Mouse (Mus musculus): ENCODE measurements around the gene Rangap1. TPM values are rescaled to one million over a fixed set of nuclear protein-coding genes. Genes with fewer than 3 reads are reported as not detected.
"Not testable (repeated sequence)": the region's sequence is repeated elsewhere in the genome, so short reads cannot be mapped to it uniquely, and the experiment has no call there.

Gene Rangap1
- total RNA-seq, 2 experiments from 2014 or later, result 22.7 to 27.5 TPM

DNA sequence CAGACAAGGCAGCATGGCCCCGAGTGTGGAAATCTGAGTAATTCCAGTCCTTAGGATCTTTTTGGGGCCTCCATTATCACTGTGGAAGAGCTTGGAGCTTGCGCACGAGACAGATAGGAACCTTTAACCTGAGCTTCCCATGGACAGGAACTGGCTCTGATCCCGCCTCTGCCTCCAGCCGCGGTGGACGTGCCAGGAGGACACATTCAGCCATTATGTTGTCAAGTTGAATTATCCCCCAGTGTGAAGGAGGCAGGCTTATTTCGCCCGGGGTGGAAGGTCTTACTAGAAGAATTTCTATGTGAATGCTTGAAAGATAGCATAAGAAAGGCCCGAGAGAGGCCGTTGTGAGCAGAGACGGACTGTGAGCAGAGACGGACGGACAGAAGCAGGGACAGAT lies 4.4 kb upstream of the Rangap1 start:
- intact Hi-C loops (cut with DNase I), result loop anchor here (10.0 kb wide), 1 partner anchor 55 kb away; the partner anchor contains the start of gene Tef
- no peak for DNase-seq (ENCODE audit: low spot score)

DNA sequence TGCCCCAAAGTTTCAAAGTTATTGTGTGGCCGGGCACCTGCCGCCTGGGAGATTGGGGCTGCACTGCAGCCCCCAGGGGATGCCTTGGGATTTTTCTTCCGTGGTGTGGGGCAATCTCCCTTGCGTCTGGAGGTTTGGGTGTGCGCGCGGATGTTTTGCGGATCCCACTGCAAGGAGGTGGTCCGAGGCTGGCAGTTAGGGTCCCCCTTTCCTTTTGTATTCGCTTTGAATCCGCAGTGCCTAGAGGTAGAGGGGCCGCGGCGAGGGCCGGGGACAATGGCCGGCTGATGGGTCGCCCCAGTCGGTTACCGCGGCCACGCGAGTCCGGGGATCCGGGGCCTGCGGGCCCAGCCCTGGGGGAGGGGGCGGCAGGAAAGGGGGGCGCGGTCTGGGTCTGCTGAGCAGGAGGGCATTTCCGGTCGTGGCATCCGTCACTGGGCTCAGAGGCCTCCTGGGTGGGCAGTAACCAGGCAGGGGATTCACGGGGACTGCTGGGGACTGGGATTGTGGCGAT lies 328 bp upstream of the Rangap1 start:
- peak; percentile 28 for DNase-seq (ENCODE audit: low spot score)
- intact Hi-C loops (cut with DNase I), result loop anchor here (2.0 to 10.0 kb wide), 2 partner anchors 15 to 59 kb away; partner anchors contain the start of gene Tef

DNA sequence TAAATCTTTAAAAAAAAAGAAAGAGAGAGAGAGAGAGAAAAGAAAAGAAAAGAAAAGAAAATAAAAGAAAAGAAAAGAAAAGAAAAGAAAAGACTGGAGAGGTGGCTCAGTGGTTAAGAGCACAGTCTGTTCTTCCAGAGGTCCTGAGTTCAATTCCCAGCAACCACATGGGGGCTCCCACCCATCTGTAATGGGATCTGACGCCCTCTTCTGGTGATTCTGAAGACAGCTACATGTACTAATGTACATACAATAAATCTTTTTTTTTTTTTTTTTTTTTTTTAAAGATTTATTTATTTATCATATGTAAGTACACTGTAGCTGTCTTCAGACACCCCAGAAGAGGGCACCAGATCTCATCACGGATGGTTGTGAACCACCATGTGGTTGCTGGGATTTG lies 3.0 kb downstream of the Rangap1 start:
- intact Hi-C loops (cut with DNase I), result loop anchor here (5.0 to 10.0 kb wide), 2 partner anchors 62 to 175 kb away; partner anchors contain the start of gene Tef
- not testable (repeated sequence) for DNase-seq (ENCODE audit: low spot score)

DNA sequence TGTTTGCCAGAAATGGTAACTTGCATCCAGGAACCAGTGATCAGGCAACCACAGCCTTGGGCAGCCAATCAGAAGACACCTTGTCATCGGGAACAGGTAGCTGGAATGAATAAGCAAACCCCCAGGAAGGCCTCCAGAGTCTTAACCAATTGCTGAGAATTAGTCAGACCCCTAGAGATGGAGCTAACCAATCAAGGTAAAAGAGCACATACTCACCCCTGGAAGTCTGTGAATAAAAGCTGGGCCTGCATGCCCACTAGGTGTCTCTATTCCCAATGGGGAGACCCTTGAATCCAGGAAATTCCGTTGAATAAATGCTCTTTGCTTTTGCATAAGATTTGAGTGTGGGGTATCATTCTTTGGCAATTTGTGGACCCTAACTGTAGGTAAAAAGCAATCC lies 5.4 kb downstream of the Rangap1 start:
- no peak for DNase-seq (ENCODE audit: low spot score)
- intact Hi-C loops (cut with DNase I), result loop anchor here (5.0 to 10.0 kb wide), 2 partner anchors 65 to 177 kb away; partner anchors contain the start of gene Tef

DNA sequence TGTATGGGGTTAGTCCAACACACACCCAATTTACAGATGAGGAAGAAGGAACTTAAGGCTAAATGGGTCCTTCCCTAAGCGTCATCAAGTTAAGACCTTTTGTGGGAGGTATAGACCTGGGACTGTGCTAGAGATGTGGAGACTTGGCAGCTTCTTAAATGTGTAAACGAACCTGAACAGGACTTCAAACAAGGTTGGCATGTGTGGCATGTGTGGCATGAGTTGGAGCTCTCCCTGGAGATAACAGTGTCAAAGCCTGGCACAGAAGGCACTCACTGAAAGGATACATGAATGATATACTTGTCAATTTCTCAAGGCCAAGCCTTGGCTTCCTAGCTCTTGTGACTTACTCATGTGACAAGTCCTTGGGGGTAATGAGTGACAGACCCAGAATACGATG lies 6.0 kb downstream of the Rangap1 start:
- DNase-seq (ENCODE audit: low spot score), result no peak
- intact Hi-C loops (cut with DNase I), result no loop called here

DNA sequence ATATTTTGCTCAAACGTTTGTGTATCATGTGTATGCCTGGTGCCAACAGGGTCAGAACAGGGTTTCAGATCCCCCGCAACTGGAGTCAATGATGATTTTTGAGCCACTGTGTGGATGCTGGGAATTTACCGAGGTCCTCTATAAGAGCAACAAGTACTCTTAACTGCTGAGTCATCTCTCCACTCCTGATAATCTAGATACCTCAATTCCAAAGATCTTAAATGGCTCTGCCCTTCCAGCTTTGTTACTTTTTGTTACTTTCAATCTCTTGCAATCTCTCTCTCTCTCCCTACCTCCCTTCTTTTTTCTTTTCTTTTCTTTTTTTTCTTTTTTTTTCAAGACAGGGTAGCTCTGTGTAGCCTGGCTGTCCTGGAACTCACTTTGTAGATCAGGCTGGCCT lies 10.3 kb downstream of the Rangap1 start:
- no peak for DNase-seq (ENCODE audit: low spot score)
- intact Hi-C loops (cut with DNase I), result no loop called here

DNA sequence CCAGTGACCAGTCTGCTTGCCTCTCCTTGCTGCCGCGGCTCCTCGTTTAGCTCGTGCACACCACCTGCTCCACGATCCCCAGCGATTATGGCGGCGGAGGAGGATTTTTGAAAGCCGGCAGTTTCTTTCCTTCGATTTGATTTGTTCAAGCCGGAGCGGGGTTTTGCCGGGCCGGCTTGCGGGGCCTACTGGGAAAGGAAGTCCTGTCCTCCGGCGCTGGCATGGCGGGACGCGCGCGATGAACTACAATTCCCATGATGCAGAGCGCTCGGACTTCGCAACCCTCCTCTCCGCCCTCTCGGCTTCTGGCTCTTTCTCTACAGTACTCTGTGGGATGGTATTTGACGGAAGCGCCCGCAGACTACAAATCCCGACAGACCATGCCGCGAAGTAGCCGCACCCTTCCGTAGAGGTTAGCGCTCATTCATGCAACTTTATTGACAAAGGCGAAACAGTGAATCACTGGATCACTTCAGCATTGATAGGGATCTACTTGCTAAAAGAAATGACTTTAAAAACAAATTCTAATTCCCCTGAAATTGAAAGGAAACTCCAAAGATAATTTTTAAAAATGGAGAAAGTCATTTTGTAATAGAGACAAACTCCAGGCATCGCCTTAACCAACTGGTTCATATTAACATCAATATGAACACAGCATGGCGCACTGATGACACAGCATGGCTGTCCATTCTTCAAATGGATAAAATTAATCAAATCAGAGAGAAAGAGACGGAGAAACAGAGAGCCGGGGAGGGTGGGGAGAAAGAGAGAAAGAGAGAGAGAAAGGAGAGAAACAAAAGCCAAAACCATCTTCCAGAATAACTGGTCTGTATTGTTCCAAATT lies 15.3 kb downstream of the Rangap1 start:
- intact Hi-C loops (cut with DNase I), result loop anchor here (2.0 kb wide), 1 partner anchor 15 kb away; the partner anchor contains the start of genes Rangap1 and Zc3h7b
- peak; percentile 98 for DNase-seq (ENCODE audit: low spot score)

DNA sequence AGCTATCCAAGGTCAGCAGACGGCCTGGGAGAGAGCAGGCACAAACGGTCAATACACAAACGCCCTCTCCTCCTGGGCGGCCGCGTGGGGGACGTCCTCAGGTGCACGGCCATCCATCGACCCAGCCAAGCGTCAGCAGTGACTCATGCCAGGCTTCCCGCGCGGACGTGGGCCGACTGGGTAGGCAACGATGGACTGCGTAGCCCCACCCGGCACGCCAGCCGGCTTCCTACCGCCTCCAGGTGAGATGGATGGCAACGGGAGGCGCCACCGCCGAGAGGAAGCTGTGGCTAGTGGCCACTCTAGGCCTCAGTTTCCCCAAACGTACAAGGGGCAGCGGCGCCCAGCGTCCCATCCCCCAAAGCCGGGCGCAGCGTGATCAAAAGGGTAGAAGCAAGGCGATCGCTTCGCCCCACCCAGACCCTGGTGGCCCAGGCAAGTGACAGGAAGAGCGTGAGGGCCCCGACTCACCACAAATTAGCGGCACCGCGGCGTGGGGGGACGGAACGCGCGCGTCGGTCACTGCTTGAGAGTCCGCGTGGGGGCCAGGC lies 16.0 kb downstream of the Rangap1 start:
- intact Hi-C loops (cut with DNase I), result no loop called here
- peak; percentile 17 for DNase-seq (ENCODE audit: low spot score)

DNA sequence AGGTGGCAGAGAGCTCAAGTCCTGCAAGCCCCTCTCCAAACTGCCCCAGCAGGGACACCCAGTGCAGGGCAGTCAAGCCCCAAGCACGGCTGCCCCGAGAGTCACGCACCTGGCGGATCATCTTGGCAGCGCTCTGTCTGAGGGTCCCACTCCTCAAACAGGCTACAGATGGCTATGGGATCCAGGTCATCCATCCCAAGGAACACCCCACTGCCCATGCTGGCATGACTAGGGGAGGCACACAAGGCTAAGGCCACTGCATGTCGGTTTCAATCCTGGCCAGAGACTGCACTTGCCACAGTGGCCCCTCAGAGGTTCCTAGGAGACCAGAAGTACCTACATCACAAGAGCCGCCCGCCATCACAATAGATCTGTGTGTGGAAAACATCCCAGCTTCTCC lies 19.4 kb downstream of the Rangap1 start:
- intact Hi-C loops (cut with DNase I), result no loop called here
- DNase-seq (ENCODE audit: low spot score), result no peak

DNA sequence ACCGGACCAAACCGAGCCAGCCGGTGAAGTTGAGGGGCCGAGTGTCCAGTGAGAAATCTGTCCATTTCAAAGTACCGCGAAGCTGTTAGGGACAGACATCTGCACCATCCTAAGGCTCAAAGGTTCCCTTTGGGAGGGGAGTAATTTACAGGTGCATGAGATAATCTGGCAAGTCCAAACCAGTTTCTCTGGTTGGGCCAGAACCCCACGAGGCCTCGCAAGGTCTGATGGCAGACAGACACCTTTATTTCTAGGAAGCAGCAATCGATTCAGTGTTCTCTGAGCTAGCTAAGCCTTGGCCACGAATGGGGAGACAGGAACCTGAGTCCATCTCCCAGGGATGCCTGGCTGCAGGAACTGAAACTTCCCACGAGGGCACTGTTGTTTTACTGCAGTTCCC lies 21.7 kb downstream of the Rangap1 start:
- no peak for DNase-seq (ENCODE audit: low spot score)
- intact Hi-C loops (cut with DNase I), result no loop called here

DNA sequence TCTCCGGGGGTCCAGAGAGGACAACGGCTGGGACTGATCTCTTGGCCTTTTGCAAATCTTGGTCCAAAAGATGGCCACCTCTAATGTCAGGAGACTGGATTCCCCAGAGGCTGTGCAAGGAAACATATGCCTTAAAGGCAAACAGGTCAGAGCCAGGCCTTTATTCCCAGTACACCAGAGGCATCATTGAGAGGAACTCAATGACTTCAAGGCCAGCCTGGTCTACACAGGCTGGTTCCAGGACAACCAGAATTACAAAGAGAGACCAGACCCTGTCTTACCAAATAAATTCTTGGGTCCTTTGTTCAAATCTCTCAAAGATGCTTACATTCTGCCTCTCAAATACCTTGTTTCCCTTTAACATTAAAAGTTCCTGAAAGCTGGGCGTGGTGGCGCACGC lies 23.0 kb downstream of the Rangap1 start:
- DNase-seq (ENCODE audit: low spot score), result no peak
- intact Hi-C loops (cut with DNase I), result no loop called here

DNA sequence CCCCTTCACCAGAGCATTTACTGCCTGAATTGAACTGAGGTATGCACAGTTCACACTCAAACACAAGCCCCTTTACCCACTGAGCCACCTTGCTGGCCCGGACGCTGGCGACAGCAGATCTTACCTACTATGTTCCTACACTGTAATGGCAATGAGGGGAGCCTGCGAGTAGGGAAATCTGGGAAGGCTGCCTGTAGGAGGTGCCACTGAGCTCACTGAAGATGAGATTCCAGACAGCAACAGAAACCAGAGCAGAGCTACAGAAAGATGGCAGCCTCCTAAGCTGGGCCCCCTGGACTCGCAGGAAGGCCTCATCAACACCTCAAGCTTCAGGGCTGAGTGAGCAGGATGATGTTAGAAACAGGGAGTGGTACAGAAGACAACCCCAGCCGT lies 26.2 kb downstream of the Rangap1 start:
- no peak for DNase-seq (ENCODE audit: low spot score)
- intact Hi-C loops (cut with DNase I), result no loop called here

DNA sequence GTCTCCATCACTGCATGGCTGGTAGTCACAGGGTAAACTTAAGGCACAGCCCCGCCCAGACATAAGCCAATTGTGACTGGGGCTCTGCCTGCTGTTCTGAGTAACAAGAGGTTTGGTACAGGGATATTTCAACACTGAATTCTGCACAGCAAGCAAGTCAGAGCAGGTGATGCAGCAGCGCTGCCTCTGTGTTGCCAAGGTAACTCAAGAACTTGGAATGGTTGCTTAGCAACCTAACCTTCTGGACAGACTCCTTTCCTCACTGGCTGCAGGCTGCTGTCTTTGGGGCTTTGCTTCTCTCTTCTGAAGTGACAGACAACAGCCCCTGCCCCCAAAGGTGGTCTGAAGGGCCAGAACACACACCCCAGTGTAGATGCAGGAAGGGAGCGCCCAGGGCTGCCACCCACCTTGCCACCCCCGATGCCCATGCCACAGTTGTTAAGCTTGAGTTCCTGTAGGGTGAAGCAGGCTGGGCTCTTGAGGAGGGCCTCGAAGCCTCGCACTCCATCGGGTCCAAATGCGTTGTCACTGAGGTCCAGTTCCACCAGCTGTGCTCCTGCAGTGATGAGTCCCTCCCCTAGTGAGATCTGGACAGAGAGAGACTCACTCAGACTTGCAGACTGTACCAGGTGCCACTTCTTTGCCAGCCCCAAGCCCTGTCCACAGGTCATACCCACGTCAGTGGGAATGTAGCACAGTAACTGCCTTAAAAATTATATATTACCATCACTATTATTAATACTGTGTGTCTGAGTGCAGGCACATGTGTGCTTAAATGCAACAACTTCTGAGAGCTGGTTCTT lies 26.8 kb downstream of the Rangap1 start:
- DNase-seq (ENCODE audit: low spot score), result no peak
- intact Hi-C loops (cut with DNase I), result no loop called here

DNA sequence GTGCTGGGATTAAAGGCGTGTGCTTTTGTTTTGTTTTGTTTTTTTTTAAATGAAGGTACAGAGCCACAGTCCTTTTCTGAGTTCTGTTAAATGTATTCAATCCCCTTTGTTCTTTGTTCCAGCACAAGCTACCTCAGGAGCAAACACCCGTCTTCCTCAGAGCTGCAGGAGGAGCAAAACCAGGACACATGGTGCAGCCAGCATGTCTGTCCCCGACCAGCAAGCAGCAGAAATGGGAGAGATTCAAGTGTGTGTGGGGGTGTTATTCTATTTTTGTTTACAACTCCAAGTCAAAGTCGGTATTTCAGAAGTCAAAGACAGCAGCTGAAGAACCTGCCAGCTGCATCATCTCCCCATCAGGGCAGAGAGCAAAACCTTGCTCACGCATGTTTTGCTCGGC lies 31.6 kb downstream of the Rangap1 start:
- no peak for DNase-seq (ENCODE audit: low spot score)
- intact Hi-C loops (cut with DNase I), result no loop called here

DNA sequence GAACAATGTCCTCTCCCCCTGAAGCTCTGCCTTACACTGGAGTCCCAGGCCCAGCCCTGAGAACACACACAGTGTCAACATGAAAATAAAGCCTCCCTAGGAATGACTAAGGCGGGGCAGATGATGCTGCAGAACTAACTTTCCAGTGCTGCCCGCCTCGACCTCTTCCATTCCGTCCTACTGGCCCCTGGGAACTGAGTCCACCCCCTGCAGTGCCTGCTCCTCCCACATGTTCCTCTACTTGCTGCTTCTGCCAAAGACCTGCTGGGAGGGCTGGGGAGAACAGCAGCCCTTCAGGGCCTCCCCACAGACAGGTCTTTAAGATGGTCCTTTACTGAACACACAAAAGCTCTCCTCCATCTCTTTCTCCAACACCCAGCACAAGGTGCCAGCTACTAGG lies 34.5 kb downstream of the Rangap1 start:
- DNase-seq (ENCODE audit: low spot score), result no peak
- intact Hi-C loops (cut with DNase I), result no loop called here

DNA sequence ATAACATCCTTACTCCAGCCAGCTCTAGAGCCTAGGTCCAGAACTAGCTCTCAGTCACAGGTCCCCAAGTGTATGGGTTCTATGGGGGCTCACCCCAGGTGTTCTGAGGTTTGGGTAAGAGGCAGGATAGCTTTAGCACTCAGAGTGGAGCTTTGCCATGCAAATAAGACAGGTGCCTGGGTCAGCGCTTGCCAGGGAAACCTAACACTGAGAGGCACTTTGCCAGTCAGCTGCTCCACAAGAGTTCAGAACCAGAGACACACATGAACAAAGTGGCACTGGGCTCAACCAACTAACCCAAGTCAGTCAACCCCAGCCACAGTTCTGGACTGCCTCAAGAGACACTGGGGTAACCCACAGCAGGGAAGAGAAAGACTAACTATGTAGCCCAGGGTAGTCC lies 35.6 kb downstream of the Rangap1 start:
- DNase-seq (ENCODE audit: low spot score), result no peak
- intact Hi-C loops (cut with DNase I), result no loop called here

DNA sequence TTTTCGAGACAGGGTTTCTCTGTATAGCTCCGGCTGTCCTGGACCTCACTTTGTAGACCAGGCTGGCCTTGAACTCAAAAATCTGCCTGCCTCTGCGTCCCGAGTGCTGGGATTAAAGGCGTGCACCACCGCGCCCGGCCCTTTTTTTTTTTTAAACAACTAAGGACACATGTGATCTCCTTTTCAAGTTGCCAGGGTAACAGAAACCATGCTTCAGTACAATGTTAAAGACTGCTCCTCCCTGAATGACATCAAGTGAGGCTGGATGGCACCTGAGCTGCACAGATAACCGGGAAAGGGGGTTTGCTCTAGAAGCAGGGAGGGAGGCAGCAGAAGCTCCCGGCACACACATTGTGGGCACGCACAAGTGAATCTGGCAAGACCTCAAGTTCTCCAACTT lies 36.3 kb downstream of the Rangap1 start:
- no peak for DNase-seq (ENCODE audit: low spot score)
- intact Hi-C loops (cut with DNase I), result no loop called here

DNA sequence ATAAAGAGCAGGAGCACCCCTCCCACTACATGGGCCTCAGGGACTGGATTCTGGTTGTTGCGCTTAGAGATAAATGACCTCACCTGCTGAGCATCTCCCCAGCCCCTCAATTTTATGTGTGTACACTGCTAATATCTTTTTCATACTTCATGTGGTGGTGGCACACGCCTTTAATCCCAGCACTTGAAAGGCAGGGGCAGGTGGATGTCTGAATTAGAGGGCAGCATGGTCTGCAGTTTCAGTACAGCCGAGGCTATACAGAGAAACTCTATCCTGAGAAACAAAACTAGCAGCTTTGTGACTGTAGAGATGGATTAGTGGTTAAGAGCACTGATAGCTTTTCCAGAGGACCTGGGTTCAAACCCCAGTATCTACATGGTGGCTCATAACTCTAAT lies 42.2 kb downstream of the Rangap1 start:
- intact Hi-C loops (cut with DNase I), result no loop called here
- DNase-seq (ENCODE audit: low spot score), result no peak

DNA sequence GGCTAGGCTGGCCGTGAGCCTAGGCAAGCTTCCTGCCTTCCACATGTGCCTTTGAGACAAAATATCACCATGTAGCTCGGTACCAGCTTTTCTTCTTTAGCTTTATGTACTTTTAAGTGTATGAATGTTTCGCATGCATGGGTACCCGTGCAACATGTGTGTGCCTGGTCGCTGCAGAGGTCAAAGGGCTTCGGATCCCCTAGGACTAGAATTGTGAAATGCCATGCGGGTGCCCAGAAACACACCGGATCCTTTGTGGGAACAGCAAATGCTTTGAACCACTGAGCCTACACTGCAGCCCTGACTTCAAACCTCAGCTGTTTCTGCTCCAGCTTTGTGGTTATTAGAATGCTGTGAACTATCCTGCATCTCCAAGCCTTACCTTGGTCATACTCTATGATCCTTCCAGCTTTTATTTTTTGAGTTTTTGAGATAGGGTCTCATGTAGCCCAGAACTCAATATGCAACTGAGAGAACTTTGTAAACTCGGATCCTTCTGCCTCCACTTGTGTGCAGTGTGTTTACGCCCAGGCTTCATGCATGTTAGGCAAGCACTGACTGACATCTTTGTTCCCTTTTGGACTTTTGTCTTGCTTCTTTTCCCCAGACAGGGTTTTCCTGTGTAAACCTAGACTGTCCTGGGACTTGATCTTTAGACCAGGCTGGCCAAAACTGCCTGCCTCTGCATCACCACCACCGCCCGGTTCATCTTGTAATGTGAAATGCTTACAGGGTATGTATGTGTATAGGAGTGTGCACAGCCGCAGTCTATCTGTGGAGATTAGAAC lies 42.8 kb downstream of the Rangap1 start:
- no peak for DNase-seq (ENCODE audit: low spot score)
- intact Hi-C loops (cut with DNase I), result no loop called here

DNA sequence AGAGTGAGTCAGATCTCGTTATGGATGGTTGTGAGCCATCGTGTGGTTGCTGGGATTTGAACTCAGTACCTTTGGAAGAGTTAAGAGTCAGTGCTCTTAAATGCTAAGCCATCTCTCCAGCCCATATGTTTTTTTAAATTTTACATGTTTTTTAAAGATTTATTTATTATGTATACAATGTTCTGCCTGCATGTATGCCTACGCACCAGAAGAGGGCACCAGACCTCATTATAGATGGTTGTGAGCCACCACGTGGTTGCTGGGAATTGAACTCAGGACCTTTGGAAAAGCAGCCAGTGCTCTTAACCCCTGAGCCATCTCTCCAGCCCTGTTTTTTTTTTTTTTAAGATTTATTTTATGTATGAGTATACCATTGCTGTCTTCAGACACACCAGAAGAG lies 44.0 kb downstream of the Rangap1 start:
- intact Hi-C loops (cut with DNase I); DNase-seq (ENCODE audit: low spot score): not testable (repeated sequence)
